Mouse (Mus musculus) adrenal gland (tissue): ENCODE results near the gene Fam53b.
"Not testable (repeated sequence)": the region's sequence is repeated elsewhere in the genome, so short reads cannot be mapped to it uniquely, and the experiment has no call there.

ENCODE experiments used
- intact Hi-C: fragments of 180-260 bp; cut with DNase I; formaldehyde crosslinking; loops from one replicate; pipeline ENCODE4 v1.15.1; 2025

The Fam53b gene

DNA sequence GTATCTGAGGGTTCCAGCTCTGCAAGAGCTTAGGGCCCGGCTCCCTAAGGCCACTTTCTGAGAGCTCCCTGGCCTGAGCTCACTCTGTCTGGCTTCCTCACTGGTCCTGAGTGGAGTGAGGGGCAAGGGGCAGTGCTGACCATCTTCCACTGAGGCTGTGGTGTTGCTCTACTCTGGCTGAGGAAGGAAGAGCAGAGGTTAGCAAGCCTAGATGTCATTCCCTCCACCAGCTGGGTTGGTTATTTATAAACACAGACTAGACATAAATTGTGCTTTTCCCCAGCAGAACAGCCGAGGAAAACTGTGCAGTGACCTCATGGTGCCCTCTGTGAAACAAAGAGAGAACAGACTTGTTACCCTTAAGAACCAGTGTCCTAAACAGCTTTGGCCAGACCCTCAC is 125.8 kb downstream of the Fam53b start:
- intact Hi-C loops, result no loop called here

DNA sequence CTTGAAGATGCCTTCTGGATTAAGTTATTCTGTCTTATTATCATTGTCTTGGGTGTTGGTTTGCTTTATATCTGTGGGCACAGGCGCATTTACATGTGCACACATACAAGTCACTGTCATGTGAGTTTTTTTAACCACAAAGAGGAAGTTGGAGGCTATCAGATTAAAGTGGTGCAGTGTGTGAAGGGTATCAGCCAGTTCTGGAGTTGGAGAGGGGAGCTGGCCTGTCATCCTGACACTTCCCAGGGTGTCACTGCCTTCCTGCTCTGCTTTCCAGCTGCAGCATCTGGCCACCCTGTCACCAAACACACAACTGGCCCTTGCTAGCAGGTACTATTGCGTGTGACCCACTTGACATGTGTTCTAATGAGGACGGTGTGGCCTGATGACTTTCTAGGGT is 127.2 kb downstream of the Fam53b start:
- intact Hi-C loops, result no loop called here

DNA sequence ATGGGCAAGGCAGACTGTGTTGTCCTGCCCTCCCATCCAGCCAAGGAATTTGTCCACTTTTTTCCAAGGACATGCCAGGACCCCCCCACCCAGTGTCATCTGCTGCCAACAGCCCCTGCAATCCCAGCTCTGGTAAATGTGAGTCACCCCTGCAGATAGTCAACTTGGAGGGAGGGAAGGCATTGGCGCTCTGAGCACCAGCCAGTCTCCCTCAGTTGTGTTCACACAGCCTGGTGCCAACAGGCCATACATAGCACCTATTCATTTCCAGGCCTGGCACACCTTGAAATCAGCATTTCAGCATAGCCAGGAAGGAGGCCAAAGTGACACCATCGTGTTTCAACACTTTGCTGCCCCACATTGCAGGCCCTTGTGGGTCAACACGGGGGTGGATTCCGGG is 129.8 kb downstream of the Fam53b start:
- intact Hi-C loops, result no loop called here

DNA sequence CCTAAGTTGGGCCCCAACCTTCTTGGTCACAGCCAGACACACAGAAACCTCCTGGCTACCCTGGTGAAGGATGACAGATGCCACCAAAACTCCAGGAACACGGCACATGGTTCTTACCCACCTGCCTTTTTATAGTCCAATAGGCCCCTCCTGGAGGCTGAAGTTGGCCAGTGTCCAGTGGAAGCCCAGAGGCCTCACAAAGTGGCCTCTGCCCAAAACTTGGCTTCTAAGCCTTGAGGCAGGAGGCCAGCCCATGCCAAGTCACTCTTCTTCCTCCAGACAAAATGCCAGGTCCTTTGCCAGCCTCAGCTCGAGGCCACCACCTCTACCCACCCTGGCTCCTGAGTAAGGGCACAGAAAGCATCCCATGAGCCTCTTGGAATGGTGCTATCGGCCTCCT is 130.8 kb downstream of the Fam53b start:
- intact Hi-C loops, result no loop called here

DNA sequence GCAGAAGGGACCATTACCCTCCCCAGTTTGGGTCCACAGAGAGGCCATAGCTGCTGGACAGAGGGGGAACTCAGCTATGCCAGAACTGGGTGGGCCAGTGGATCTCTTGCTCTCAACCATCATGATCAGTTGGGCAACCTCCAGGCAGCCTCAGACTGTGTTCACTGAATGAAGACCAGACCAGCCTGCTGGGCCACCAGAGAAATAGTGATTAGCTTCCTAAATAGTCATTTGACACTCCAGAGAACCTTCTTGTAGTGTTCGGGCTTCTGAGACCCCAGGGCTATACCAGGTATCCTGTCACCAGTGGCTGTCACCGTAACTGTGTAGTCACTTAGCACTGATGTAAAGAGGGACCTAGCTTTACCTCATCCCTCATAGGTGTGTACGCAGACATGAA is 131.3 kb downstream of the Fam53b start:
- intact Hi-C loops, result no loop called here

DNA sequence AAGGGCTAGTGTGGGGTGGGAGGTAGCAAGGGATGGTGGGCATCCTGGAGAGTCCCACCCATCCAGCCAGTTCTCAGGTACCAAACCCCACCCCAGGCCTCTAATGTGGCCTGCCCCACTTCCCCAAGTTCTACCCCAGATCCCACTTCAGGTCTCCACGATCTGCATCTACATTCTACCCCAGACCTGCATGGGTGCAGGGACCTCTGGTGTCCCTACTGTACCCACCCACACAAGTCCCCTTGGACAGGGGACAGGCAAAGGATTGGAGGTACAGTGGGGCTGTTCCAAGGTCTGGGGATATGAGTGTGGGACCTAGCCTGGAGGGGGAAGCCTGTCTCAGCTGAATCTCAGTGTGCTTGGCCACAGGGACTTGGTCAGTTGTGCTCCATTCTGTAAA is 131.9 kb downstream of the Fam53b start:
- intact Hi-C loops, result no loop called here

DNA sequence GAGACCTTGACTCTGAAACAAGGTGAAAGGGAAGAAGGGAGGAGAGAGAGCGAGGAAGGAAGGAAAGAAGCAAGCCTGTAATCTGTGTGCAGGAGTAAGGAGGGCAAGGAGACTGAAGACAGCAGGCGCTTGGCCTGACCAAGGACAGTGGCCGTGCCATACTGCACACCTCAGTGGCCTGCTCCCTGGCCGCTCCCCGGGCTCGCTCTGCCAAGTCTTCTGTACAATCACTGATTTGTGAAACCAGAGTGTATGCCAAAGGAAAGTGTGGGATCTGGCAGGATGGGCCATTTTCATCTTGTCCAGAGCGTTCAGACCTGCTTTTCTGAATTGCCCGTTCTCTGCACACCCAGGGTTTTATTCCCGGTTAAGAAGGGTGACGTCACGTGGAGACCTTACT is 132.4 kb downstream of the Fam53b start:
- intact Hi-C loops, result no loop called here

DNA sequence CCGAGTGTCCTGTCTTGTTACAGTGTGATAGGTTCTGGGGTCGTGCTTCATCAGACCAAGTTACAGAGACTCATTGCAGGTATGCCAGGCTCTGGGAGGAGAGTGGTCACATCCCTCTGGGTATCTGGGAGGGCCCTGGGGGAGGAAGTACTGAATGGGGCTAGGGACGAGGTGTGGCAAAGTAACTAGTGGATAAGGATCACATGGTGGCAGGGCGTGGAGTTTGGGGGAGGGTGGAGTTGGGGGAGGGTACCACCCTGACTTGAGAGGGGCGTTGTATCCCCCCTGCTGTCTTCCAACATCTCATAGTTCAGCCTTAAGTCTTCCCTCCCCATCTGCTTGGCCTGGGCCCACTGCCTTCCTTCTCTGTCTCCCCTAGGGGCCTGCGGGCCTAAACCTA is 134.1 kb downstream of the Fam53b start:
- intact Hi-C loops, result no loop called here

DNA sequence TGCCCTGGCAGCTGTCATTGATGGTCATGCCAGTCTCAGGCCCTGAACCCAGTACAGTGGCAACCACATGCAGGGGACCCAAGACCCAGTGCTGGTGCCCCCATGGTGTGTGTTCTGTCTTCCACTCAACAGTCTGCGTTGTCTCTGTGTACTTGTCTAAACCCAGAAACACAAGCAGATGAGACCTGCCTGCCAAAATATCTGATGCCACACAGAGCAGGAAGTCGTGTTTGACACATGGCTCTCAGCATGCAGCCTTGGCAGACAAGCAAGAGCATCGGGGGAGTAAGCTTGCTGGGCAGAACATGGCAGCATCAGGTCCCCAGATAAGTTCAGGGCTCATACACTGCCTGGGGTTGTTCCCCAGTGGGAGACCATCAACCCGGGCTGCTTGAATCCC is 134.6 kb downstream of the Fam53b start:
- intact Hi-C loops, result no loop called here

DNA sequence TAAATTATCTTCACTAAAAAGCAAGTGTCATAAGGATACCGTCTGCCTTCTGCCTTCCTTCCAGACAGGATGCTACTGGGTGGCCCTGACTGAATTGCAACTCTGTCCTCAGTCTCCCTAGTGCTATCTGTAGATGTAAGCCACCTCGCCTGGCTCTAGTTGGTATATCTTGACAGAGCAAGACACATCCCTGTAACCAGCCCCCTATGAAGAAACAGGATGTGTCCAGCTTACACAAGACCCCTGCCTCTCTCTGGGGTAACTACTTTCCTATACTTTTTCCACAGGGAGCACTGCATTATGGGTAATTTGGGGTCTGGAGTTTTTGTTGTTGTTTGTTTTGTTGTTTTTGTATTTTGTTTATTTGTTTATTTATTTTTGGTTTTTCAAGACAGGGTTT is 137.8 kb downstream of the Fam53b start:
- intact Hi-C loops, result no loop called here

DNA sequence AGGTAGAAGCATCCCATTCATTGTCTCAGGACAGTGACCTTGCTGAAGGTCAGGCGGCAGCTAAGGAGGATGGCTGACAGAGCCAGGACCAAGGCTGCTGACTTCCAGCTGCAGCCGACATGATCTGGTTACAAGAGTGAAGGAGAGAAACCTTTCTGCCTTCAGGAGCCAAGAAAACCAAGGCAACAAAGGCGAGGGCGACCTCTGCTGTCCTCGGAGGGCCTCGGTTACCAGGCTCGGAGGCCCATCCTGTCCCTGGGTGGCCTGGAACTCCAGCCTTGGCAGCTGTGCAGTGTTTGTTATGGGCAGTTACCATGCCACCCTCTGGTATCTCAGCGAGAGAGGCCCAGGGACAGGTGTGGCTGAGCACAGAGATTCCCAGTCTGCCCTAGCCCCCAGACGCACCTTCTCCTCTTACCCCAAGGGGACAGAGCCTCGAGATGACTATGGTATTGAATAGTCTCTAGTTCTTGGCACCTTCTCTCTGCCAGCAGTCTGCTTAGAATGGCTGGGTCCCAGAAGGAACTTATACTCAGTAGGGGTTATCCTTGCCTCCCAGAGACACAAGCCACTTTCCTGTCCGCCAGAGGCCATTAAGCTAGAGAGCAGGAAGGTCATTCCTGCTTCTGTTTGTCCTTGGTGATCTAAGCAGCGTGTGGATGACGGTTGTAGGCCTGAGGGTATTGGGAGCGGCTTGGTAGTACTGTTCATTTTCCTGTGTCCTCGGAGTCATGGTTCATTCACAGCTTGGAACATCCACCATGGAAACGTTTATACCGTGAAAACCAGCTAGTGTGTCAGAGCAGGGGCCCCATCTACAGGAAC is 139.5 kb downstream of the Fam53b start:
- intact Hi-C loops, result no loop called here

DNA sequence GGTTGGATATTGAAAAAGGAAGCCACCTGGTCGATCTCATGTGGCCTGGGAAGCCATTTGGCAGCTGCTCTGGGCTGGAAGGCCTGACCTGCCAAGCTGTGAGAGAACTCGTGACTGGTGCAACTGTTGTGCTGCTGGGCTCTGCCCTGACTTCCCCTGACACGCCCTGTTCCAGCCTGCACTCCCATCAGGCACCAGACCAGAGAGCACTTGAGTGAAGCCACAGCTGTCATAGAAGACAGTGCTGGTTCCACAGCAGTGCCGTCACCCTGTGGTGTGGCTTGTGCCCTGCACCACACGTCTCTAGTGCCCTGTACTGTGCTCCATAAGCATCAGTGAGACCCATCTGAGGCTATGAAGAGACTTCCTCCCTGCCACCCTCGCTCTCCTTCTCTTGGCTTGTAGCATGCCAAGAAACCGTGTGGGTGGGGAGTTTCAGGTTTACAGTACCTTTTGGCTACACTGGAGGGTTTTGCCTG is 141.2 kb downstream of the Fam53b start:
- intact Hi-C loops, result no loop called here

DNA sequence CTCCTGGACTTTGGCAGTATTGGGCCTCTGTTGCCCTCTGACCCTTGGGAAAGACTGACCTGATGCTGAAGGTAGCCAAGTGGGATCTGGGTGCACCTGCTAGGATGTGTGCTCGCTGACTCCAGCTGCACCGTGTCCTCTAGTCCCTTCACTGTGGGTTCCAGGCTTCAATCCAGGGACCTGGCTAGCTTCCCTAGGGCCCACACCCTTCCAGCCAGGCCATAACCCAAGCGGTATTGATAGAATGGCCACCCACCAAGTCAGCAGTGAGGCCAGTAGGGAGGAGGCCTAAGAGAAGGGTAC is 142.9 kb downstream of the Fam53b start:
- intact Hi-C loops, result no loop called here

DNA sequence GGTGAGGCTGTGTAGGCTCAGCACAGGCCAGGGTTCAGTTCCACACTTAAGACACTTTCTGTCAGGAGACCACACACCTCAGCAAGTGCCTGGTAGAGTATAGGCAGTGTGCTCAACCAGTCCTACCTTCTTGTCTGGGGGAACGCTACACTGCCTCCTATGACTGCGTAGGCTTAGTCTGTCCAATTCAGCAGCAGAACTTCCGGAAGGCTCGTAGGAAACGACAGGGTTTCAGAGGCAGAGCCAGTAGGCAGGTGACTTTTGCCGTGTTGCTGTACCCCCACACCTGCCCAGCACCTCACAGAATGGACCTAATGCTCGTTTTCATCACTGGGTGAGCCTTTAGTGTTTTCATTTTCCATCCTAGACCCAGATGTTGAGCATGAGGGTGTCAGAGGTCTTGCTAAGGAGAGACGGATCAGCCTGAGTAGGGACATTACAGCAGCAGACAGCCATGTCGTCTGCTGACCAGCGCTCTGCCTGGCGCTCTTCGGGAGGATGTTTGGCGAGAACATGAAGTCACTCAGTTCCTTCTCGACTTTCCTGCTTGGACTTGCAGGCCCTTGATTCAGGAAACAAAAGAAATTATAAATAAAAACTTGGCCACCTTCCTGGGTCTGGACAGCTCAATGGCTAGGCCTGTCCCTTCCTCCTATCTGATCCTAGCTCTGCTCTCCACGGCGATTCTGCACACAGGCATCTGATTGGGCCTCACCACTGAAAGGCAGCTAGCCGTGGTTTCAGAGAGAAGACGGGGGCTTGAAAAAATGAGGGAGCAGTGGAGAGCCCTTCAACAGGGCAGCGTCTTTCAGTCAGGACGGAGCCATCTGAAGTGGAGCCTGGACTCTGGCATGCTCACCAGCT is 143.5 kb downstream of the Fam53b start:
- intact Hi-C loops, result no loop called here

DNA sequence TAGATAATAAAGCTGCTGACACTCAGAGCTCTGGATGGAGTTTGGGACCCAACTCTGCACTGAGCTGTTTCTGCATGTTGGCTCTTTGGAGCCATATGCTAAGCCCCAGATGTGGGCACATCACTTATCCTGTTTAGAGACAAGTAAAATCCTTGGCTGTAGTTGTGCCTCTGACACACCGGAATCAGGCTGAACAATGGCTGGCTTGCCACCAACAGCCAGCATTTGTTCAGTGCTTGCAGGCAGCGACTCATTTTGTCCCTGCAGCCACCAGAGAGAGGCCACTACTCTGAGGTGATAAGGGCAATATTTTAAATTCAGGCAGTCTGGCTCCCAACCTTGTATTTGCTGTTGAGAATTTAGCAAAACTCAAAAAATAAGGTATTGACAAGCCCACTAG is 145.1 kb downstream of the Fam53b start:
- intact Hi-C loops, result no loop called here

DNA sequence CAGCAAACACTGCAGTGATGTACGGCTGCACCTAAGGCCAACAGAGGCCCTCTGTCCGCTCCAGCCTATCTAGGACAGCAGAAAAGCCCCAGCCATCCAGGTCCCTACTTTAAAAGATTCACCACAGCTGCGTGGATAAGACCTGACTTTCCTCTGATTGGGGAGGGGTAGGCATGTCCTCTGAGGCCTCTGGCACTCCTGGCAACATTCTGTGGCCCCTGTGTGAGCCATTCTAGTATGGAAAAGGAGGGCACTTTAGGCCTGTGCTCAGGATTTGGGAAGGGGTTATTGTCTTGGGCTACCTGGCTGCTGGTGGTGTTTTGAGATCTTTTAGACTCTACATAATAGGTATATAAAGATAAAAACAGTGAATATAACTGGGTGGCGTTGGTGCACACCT is 147.2 kb downstream of the Fam53b start:
- intact Hi-C loops, result no loop called here

DNA sequence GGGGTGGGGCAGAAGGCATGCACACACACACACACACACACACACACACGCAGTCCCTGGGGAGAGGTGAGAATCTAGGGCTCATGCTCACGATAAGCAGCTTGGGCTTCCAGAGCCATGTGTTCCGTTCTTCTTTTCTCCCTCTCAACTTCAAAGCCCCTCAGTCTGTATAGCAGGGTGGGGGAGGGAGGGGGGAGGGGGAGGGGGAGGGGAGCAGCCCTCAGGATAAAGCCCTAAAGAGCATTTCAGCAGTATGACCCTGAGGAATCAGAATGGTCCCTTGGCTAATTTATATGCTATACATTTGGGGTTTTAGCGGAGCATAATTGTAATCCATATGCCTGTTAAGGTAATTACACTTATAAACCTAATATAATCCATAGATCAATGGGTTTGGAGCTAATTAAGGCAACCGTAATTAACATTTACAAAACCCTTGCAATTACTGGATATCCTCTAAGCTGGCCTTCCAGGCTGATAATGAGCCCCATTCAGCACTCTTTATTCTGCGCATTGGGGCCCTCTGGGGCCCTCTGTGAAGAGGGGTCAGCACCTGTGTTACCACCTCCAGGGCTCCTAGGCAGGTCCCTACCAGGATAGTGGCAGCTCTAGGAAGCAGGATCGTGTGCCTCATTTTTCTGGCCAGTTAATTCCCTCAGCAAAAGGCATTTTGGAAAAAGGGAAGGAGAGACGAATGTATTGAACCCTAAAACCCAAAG is 147.9 kb downstream of the Fam53b start:
- intact Hi-C loops, result no loop called here

DNA sequence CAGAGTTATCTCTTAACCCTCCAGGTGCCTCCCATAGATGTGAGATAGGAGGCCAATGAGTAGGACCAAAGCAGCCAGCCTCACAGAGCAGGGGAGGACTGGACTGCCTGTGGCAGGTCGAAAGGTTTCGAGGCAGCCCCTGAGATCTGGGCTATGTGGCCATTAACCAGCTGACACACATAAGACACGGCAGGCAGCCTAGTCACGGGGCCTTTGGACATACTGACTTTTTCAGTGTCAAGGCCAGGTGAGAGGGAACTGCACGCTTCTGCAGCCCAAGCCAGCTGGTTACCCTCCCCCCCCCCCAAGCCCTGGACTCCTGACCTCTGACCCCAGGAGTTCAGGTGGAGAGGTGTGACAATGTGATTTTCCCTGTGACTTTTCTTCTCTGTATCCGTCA is 148.9 kb downstream of the Fam53b start:
- intact Hi-C loops, result no loop called here

DNA sequence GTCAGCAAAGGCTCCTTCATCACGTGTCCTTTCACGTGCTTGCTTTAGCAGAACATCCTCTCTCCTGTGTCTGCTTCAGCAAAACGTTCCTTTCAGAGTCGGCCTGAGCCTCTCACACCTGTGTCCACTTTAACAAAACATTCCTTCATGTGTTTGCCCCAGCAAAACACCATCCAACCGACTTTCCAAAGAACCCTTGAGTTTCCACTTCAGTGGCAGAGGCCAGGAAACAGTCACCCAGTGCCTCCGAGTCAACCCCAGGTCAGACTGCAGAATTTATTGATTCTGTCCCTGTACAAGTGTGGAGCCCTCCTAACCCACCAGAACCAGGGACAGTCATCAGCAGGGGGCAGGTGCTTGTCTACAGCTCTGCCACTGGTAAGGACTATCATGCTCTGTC is 150.9 kb downstream of the Fam53b start:
- intact Hi-C loops, result not testable (repeated sequence)
